Mouse (Mus musculus): ENCODE data around the gene Notch4. TPM values are rescaled to one million over a fixed set of nuclear protein-coding genes. Genes with fewer than 3 reads are reported as not detected.

Notch4 gene
- total and polyA plus RNA-seq, 3 experiments, result 0.25 TPM; not detected in 2

DNA sequence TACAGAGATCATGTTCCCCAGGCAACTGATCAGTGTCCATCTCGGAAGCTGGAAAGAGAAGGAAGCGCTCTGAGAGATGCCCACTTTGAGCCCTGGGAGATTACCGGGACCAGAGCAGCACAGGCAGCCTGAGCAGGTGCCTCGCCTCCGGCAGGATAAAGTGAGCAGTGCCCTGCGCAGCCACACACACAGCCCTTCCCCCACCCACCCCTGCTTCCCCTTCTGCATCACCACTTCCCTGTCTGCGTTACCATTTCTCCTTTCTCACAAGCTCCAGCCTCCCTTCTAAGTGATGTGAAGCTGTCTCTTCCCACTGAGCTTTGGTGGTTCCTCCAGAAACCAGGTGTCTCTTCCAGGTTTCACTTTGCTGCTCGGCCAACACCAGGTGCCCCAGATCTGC, 2.9 kb upstream of the Notch4 start:
- H3K4me3 ChIP-seq (replicated peaks in 1 of 3; ENCODE audit: low read depth in 2 of 3, low read length in 2 of 3, poor library complexity in 1 of 3), result no peak overlapping the region
- no peak overlapping the region for H3K9ac ChIP-seq (ENCODE audit: insufficient read depth, low read depth)
- peaks cover 8% of the 10 kb centered on the region for H3K9me3 ChIP-seq (replicated peaks; ENCODE audit: low read length)
- in situ Hi-C loops (cut with MboI; ENCODE audit: low pct_ligation_motif_present, low pct_unique_long_range_greater_than_20kb, low sequenced_read_pairs), result no loop called here
- peaks cover 0 to 9% of the 10 kb centered on the region in 2 experiments; a peak in 2 of 4 replicates for H3K4me1 ChIP-seq (ENCODE audit: control insufficient read depth in 1 of 2, insufficient read depth in 2 of 2)
- H3K36me3 ChIP-seq (replicated peaks in 1 of 2; ENCODE audit: control insufficient read depth in 1 of 2, insufficient read depth in 1 of 2, low read length in 1 of 2), result peaks cover 0 to 17% of the 10 kb centered on the region in 2 experiments
- H3K4me2 ChIP-seq (ENCODE audit: insufficient read depth, low read depth, poor library complexity, severe bottlenecking), result peak overlapping the region; percentile 60
- H3K27ac ChIP-seq (ENCODE audit: insufficient read depth, low read depth), result no peak overlapping the region
- TF ChIP-seq NRF1 (IDR thresholded peaks at IDR 0.05; ENCODE audit: low read depth, low read length), result peak; percentile 37; the same call in 1 of the 2 replicates
- no peak for TF ChIP-seq ZC3H11A (IDR thresholded peaks at IDR 0.05; ENCODE audit: low read depth, low read length)
- dilution Hi-C loops (cut with MboI; ENCODE audit: extremely low pct_ligation_motif_present, extremely low pct_unique_long_range_greater_than_20kb, low sequenced_read_pairs), result no loop called here
- peak; percentile 54 for DNase-seq (ENCODE audit: extremely low read depth)
- H3K27me3 ChIP-seq (replicated peaks), result peaks cover 28% of the 10 kb centered on the region
- H3K79me2 ChIP-seq (replicated peaks; ENCODE audit: control insufficient read depth, extremely low read depth, insufficient read depth, poor library complexity, severe bottlenecking), result no peaks in the 10 kb centered on the region

DNA sequence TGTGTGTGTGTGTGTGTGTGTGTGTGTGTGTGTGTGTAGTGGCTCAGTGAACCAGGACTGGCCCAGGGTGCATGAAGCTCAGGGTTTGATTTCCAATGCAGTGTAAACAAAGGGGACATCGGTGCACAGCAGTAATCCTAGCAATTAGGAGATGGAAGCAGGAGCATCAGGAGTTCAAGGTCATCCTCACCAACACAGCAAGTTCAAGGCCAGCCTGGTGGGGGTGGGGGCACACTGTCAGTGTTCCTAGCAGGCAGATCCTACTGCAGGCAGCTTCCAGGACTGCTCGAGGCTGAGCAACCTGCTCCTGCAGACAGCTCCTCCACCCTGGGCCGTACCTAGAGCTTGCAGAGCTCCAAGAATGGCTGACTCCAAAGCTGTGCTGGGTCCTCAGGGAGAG, 1.5 kb upstream of the Notch4 start:
- H3K27me3 ChIP-seq (replicated peaks), result peaks cover 42% of the 10 kb centered on the region
- dilution Hi-C loops (cut with MboI; ENCODE audit: extremely low pct_ligation_motif_present, extremely low pct_unique_long_range_greater_than_20kb, low sequenced_read_pairs), result no loop called here
- H3K36me3 ChIP-seq (replicated peaks in 1 of 2; ENCODE audit: control insufficient read depth in 1 of 2, insufficient read depth in 1 of 2, low read length in 1 of 2), result peaks cover 0 to 3% of the 10 kb centered on the region in 2 experiments
- no peak overlapping the region for H3K4me3 ChIP-seq (replicated peaks in 1 of 3; ENCODE audit: low read depth in 2 of 3, low read length in 2 of 3, poor library complexity in 1 of 3)
- H3K79me2 ChIP-seq (replicated peaks; ENCODE audit: control insufficient read depth, extremely low read depth, insufficient read depth, poor library complexity, severe bottlenecking), result no peaks in the 10 kb centered on the region
- no peak for DNase-seq (ENCODE audit: extremely low read depth)
- no peak overlapping the region for H3K4me2 ChIP-seq (ENCODE audit: insufficient read depth, low read depth, poor library complexity, severe bottlenecking)
- no peak overlapping the region for H3K27ac ChIP-seq (ENCODE audit: insufficient read depth, low read depth)
- in situ Hi-C loops (cut with MboI; ENCODE audit: low pct_ligation_motif_present, low pct_unique_long_range_greater_than_20kb, low sequenced_read_pairs), result no loop called here
- H3K9me3 ChIP-seq (replicated peaks; ENCODE audit: low read length), result peaks cover 10% of the 10 kb centered on the region
- H3K9ac ChIP-seq (ENCODE audit: insufficient read depth, low read depth), result no peak overlapping the region
- TF ChIP-seq PAX5 (IDR thresholded peaks at IDR 0.05; ENCODE audit: low read length), result no peak
- TF ChIP-seq RCOR1 (conservative IDR thresholded peaks at IDR 0.05; ENCODE audit: low read depth, low read length), result no peak
- no peak for TF ChIP-seq MAZ (IDR thresholded peaks at IDR 0.05; ENCODE audit: low read depth, low read length)
- no peak for TF ChIP-seq SMC3 (IDR thresholded peaks at IDR 0.05; ENCODE audit: low read depth, low read length)
- TF ChIP-seq TBP (conservative IDR thresholded peaks at IDR 0.05; ENCODE audit: low read depth, low read length), result no peak
- no peak for TF ChIP-seq TCF12 (IDR thresholded peaks at IDR 0.05; ENCODE audit: low read depth, low read length)
- peaks cover 0 to 9% of the 10 kb centered on the region in 2 experiments; a peak in 2 of 4 replicates for H3K4me1 ChIP-seq (ENCODE audit: control insufficient read depth in 1 of 2, insufficient read depth in 2 of 2)

DNA sequence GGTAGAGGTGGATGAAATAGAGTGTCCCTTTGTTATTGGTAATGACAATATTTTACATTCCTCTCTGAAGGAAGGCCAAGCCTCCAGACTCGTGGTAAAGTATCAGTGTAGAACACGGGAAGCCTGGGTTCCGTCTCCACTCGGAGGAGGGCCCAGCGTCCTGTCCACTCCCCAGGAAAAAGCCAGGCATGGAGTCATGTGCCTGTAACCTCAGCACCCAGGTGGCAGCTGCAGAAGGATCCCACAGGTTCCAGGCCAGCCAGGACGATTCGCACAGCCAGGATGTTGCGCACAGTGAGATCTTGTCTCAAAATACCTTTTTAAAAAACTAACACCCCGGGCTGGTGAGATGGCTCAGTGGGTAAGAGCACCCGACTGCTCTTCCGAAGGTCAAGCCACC, 714 bp upstream of the Notch4 start:
- dilution Hi-C loops (cut with MboI; ENCODE audit: extremely low pct_ligation_motif_present, extremely low pct_unique_long_range_greater_than_20kb, low sequenced_read_pairs) (no loop called here), in situ Hi-C loops (cut with MboI; ENCODE audit: low pct_ligation_motif_present, low pct_unique_long_range_greater_than_20kb, low sequenced_read_pairs) (no loop called here)
- no peak overlapping the region for H3K27ac ChIP-seq (ENCODE audit: insufficient read depth, low read depth)
- TF ChIP-seq MAZ (IDR thresholded peaks at IDR 0.05; ENCODE audit: low read depth, low read length) (no peak), POLR2AphosphoS2 (IDR thresholded peaks at IDR 0.05; ENCODE audit: low read depth, low read length) (no peak), TBP (conservative IDR thresholded peaks at IDR 0.05; ENCODE audit: low read depth, low read length) (no peak), ZMIZ1 (IDR thresholded peaks at IDR 0.05; ENCODE audit: low read depth, low read length) (no peak), ZNF384 (IDR thresholded peaks at IDR 0.05; ENCODE audit: low read depth, low read length) (no peak), HCFC1 (IDR thresholded peaks at IDR 0.05; ENCODE audit: low read depth, low read length) (no peak), SIN3A (IDR thresholded peaks at IDR 0.05; ENCODE audit: low read length) (no peak), ZC3H11A (IDR thresholded peaks at IDR 0.05; ENCODE audit: low read depth, low read length) (no peak)
- no peaks in the 10 kb centered on the region for H3K79me2 ChIP-seq (replicated peaks; ENCODE audit: control insufficient read depth, extremely low read depth, insufficient read depth, poor library complexity, severe bottlenecking)
- H3K9ac ChIP-seq (ENCODE audit: insufficient read depth, low read depth), result no peak overlapping the region
- H3K9me3 ChIP-seq (replicated peaks; ENCODE audit: low read length), result peaks cover 10% of the 10 kb centered on the region
- no peak overlapping the region for H3K4me3 ChIP-seq (replicated peaks in 1 of 3; ENCODE audit: low read depth in 2 of 3, low read length in 2 of 3, poor library complexity in 1 of 3)
- H3K4me1 ChIP-seq (ENCODE audit: control insufficient read depth in 1 of 2, insufficient read depth in 2 of 2), result peaks cover 0 to 9% of the 10 kb centered on the region in 2 experiments; a peak in 2 of 4 replicates
- peaks cover 49% of the 10 kb centered on the region for H3K27me3 ChIP-seq (replicated peaks)
- H3K4me2 ChIP-seq (ENCODE audit: insufficient read depth, low read depth, poor library complexity, severe bottlenecking), result no peak overlapping the region
- DNase-seq (ENCODE audit: extremely low read depth), result no peak
- peaks cover 0 to under 1% of the 10 kb centered on the region in 2 experiments for H3K36me3 ChIP-seq (replicated peaks in 1 of 2; ENCODE audit: control insufficient read depth in 1 of 2, insufficient read depth in 1 of 2, low read length in 1 of 2)
